Mouse (Mus musculus) kidney, embryonic 14.5 days (tissue): ENCODE data around the gene Serpina11. TPM values are rescaled to one million over a fixed set of nuclear protein-coding genes. Genes with fewer than 3 reads are reported as not detected.
"Not testable (repeated sequence)": the region's sequence is repeated elsewhere in the genome, so short reads cannot be mapped to it uniquely, and the experiment has no call there.

Experiments used
- ATAC-seq: fragments of 200-750 bp; cut with Nextera tagmentation; 2 replicates; pipeline ENCODE4 v1.8.0; 2017; ENCODE audit warnings: moderate number of reproducible peaks, mild to moderate bottlenecking, moderate TSS enrichment, moderate library complexity; ENCODE audit not compliant: low FRiP score, low TSS enrichment
- H3K27ac ChIP-seq: fragments of 300-500 bp; sonication (generic); 2 replicates; pipeline ENCODE4 v1.5.1; 2014; ENCODE audit warnings: low read depth, mild to moderate bottlenecking, low read length, moderate library complexity, mixed read lengths
- H3K27me3 ChIP-seq: fragments of 300-500 bp; sonication (generic); 2 replicates; pipeline ENCODE4 v1.6.1; 2014; ENCODE audit warnings: mild to moderate bottlenecking, low read length; ENCODE audit not compliant: control insufficient read depth, insufficient read depth
- H3K36me3 ChIP-seq: fragments of 300-500 bp; sonication (generic); 2 replicates; pipeline ENCODE4 v1.6.1; 2014; ENCODE audit warnings: low read length, mixed read lengths; ENCODE audit not compliant: control insufficient read depth, insufficient read depth
- H3K4me1 ChIP-seq: fragments of 300-500 bp; sonication (generic); 2 replicates; pipeline ENCODE4 v1.6.1; 2014; ENCODE audit warnings: low read length, mixed read lengths; ENCODE audit not compliant: control insufficient read depth, insufficient read depth
- H3K4me2 ChIP-seq: fragments of 300-500 bp; sonication (generic); replicated peaks from 2 replicates; pipeline ENCODE4 v1.6.1; 2014; ENCODE audit warnings: low read depth, mild to moderate bottlenecking, low read length
- H3K4me3 ChIP-seq: fragments of 300-500 bp; sonication (generic); 2 replicates; pipeline ENCODE4 v1.5.1; 2014; ENCODE audit warnings: mild to moderate bottlenecking, low read length
- H3K9ac ChIP-seq: fragments of 300-500 bp; sonication (generic); 2 replicates; pipeline ENCODE4 v1.6.1; 2014; ENCODE audit warnings: low read depth, mild to moderate bottlenecking, low read length, moderate library complexity
- H3K9me3 ChIP-seq: fragments of 300-500 bp; sonication (generic); 2 replicates; pipeline ENCODE4 v1.6.1; 2016; ENCODE audit warnings: low read length; ENCODE audit not compliant: control insufficient read depth
- WGBS: fragments of 180-500 bp; shearing (Covaris S2); extraction: QIAGEN DNeasy Blood & Tissue Kit; methylation state at CpG from one replicate; pipeline ENCODE4 v1.1.7; 2014; 5-methylcytosine and 5-hydroxymethylcytosine counted together
- polyA plus RNA-seq: library from polyadenylated mRNA; unstranded; fragments of >200 nt; fragmentation: Nextera tagmentation; extraction: Ambion mirVana; gene quantifications from 2 replicates; pipeline ENCODE4 v1.2.1, GENCODE M21; 2014

Gene Serpina11
- polyA plus RNA-seq, 1 experiment from 2014 or later, result not detected

DNA sequence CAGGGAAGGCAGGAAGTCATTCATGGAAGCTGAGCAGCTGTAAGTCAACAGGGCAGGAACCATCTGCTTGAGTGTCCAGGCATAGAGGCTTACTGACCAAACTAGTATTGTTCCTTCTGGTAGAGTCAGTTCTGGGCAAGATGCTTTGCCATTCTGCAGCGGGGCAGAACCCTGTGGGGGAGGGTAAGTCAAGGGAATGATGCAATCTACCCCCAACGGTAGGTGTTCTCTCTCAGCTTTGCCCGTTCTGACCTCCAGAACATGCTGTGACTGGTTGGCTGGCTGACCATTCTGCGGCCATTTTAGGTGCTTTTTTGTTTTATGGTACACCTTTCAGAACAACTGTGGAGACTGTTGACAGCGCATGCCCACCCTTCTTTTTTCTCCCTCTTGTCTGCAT, 27.4 kb downstream of the Serpina11 start:
- H3K4me3 ChIP-seq, result no peak overlapping the region
- no peaks in the 10 kb centered on the region for H3K27me3 ChIP-seq
- H3K4me2 ChIP-seq, result no peak overlapping the region
- H3K27ac ChIP-seq, result no peak overlapping the region
- no peak overlapping the region for H3K9ac ChIP-seq
- H3K36me3 ChIP-seq, result no peaks in the 10 kb centered on the region
- no peaks in the 10 kb centered on the region for H3K9me3 ChIP-seq
- ATAC-seq, result peak; percentile 14; the same call in 1 of the 2 replicates
- 79% methylated on average over 5 of the region's 5 CpGs for WGBS
- H3K4me1 ChIP-seq, result no peaks in the 10 kb centered on the region

DNA sequence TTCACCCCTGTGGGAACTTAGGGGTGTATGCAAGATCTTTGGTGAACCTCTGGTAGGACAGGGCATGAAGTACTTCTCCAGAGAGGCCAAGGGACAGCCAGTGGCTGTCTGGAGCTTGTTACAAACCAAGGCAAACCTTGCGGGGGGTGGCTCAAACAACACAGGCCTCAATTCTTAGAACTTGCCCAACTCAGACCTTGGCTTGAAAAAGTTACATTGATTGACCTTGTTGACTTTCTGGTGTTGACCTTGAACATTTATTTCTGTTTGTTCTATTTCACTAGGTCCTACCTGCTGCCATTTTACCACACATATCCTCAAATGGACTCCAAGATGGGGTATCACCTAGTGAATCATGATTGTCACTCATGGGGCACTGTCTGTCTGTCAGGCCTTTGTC, 28.0 kb downstream of the Serpina11 start:
- Histone ChIP-seq H3K9ac (no peak overlapping the region), H3K27ac (no peak overlapping the region), H3K36me3 (no peaks in the 10 kb centered on the region), H3K4me3 (no peak overlapping the region), H3K27me3 (no peaks in the 10 kb centered on the region), H3K9me3 (no peaks in the 10 kb centered on the region), H3K4me2 (no peak overlapping the region), H3K4me1 (no peaks in the 10 kb centered on the region)
- 96% methylated on average over 1 of the region's 1 CpGs for WGBS
- ATAC-seq, result no peak

DNA sequence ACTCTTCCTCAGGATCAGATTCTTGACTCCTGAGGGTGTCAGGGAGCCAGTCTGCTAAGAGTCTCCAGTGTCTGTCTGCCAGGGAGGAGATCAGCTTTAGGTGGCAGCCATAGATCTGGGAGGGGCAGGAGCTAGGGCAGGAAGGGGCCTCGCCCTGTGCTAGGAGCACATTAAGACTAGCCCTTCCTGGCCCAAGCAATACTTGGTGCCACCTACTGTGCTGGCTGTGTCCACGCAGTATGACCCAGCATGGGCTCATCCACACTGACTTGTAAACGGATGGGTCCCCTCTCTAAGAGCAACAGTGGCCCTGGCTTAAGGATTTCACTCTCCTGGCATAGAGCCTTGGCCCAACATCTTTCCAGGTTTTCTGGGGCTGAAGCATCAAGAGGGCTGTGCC, 31.0 kb downstream of the Serpina11 start, which contains the start of gene Serpina1e:
Gene Serpina1e (minus strand): TSS at position 178 of the 400 bp plus-strand sequence.
- Histone ChIP-seq H3K27ac (no peak within 1 kb of the TSS), H3K4me3 (no peak within 1 kb of the TSS), H3K36me3 (no peaks in the 10 kb centered on the region), H3K9me3 (no peaks in the 10 kb centered on the region), H3K4me2 (no peak within 1 kb of the TSS), H3K27me3 (no peaks in the 10 kb centered on the region), H3K4me1 (no peaks in the 10 kb centered on the region), H3K9ac (no peak within 1 kb of the TSS)
- no peak for ATAC-seq
- WGBS, result 82% methylated on average over 3 of the region's 3 CpGs

DNA sequence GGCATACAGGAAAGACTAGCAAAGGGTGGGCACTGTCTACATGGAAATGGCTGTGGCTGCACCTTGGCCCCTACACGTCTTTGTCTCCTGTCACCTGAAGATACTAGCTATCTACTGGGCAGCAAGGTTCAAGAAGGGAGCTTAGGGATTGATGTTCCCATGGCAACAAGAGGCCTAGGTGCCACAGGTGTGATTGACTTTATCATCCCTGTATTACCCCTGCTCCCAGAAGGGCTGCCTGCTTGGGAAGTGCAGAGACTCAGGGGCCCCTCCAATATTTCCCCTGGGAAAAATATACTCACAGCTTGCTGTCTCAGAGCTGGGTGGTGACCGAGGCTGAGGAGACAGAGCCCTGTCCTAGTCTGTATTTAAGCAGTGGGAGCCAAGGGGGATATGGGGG, 33.2 kb downstream of the Serpina11 start:
- not testable (repeated sequence) for H3K4me3 ChIP-seq, H3K4me2 ChIP-seq, H3K9ac ChIP-seq, H3K9me3 ChIP-seq, H3K4me1 ChIP-seq, H3K27me3 ChIP-seq, ATAC-seq, H3K27ac ChIP-seq, H3K36me3 ChIP-seq
- 85% methylated on average over 2 of the region's 2 CpGs for WGBS

DNA sequence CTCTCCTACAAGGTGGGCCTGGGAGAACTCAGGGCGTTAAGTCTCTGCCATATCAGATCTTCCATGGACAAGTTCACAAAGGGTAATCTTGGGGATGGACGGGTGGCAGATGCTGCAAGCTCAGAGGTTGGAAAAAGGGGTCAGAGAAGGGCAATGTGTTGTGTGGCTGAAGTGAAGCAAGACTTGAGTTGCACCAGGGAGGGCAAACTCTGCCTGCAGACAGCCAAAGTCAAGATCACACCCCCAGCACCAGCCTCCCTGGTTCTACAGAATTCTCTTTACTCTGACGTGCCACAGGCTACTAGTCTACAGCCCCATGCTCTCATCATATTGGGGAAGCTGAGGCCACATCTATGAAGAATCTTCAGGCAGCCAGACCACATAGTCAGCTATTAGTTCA, 36.8 kb downstream of the Serpina11 start:
- 82% methylated on average over 3 of the region's 3 CpGs for WGBS
- not testable (repeated sequence) for ATAC-seq, H3K4me2 ChIP-seq, H3K36me3 ChIP-seq, H3K27me3 ChIP-seq, H3K9ac ChIP-seq, H3K4me1 ChIP-seq, H3K27ac ChIP-seq, H3K9me3 ChIP-seq, H3K4me3 ChIP-seq

DNA sequence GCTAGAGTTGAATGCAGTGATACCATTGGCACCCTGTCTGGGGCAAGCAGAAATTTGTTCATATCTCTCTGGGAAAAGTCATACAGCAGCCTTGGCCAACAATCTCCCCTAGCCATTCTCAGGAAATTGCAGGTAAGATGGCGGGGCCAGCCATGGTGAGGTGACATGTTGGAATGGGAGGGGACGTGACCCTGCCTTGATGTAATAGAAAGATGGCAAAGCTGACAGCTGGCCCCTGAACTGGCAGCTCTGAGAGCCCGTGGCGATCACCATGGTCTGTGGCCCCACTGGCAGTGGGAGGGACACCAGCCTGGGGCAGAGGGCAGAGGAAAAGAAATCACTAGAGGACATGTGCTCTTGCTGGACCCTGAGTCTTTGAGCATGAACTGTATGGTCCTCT, 43.5 kb downstream of the Serpina11 start:
- ATAC-seq, result no peak
- 86% methylated on average over 4 of the region's 4 CpGs for WGBS
- no peaks in the 10 kb centered on the region for H3K4me1 ChIP-seq
- no peak overlapping the region for H3K4me2 ChIP-seq
- no peaks in the 10 kb centered on the region for H3K27me3 ChIP-seq
- no peak overlapping the region for H3K27ac ChIP-seq
- no peaks in the 10 kb centered on the region for H3K9me3 ChIP-seq
- no peak overlapping the region for H3K9ac ChIP-seq
- H3K36me3 ChIP-seq, result no peaks in the 10 kb centered on the region
- H3K4me3 ChIP-seq, result no peak overlapping the region

Other genes with a start within 250 kb of the Serpina11 start
- not detected in 2 replicates for gene Serpina1d, start 216.4 kb downstream of the Serpina11 start, polyA plus RNA-seq
- 3.1 and 3.8 TPM in 2 replicates for gene Serpina1b, start 159.6 kb downstream of the Serpina11 start, polyA plus RNA-seq
- 4.6 and 7.4 TPM in 2 replicates for gene Serpina1a, start 126.4 kb downstream of the Serpina11 start, polyA plus RNA-seq
- 0.51 TPM in 1 of 2 replicates, not detected in the other for gene Serpina1c, start 85.1 kb downstream of the Serpina11 start, polyA plus RNA-seq
- gene Serpina1e, start 31.0 kb downstream of the Serpina11 start, polyA plus RNA-seq, result 0.19 and 0.26 TPM in 2 replicates
- gene Serpina9, start 23.8 kb upstream of the Serpina11 start, polyA plus RNA-seq, result not detected in 2 replicates
- not detected in 2 replicates for gene Serpina12, start 54.5 kb upstream of the Serpina11 start, polyA plus RNA-seq
- not detected in 2 replicates for gene Serpina5, start 111.2 kb upstream of the Serpina11 start, polyA plus RNA-seq
- gene Serpina3a, start 122.8 kb upstream of the Serpina11 start, polyA plus RNA-seq, result not detected in 2 replicates
- not detected in 2 replicates for gene Serpina3b, start 138.0 kb upstream of the Serpina11 start, polyA plus RNA-seq
- not detected in 2 replicates for gene Serpina3c, start 163.9 kb upstream of the Serpina11 start, polyA plus RNA-seq
- gene Serpina3f, start 224.6 kb upstream of the Serpina11 start, polyA plus RNA-seq, result not detected in 2 replicates
- 6.2 and 7.1 TPM in 2 replicates for gene Serpina3g, start 246.3 kb upstream of the Serpina11 start, polyA plus RNA-seq